Mouse (Mus musculus) thymus, postnatal 36 days (tissue): Measurements from ENCODE around the gene Atxn1.

ENCODE experiments used
- DNase-seq, 2 experiments: peaks; one replicate each; pipeline ENCODE4 v3.0.0; 2022; ENCODE audit warnings: mixed read lengths in 2 of 2

Atxn1 gene

DNA sequence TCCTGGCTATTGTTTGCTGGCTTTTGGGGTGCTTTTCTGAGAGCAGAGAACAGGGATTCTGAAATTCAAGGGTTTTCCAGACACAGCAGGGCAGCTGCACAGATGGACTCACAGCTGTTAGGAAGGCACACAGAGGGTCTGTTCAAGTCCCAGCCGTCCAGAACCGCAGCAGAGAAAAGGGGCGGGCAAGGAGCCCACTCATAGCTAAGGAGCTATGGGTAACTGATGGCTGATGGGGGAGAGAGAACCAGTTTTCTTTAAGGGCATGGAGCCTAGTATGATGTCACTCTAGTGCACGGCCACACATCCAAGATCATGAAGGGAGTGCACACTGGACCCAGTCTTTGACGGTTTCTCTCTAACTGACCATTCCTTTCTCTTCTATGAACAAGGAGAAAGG, 200.5 kb downstream of the Atxn1 start:
- no peak for DNase-seq

DNA sequence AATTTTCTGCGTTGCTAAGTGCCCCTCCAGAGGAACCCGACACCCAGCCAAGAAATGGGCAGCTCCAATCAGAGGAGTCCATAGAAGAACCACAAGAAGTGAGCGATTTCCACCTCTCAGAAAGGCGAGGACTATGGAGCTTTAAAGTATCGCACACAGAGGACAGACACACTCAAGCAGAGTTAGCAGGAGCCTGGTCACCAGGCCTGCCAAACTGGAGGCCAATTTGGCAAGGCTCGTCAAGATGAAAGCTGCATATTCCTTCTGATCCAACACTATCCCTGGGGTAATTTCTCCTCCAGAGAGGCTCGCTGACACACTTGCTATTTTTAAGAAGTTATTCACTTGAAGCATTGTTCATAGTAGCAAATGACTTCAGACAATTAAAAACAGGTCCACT, 202.5 kb downstream of the Atxn1 start:
- DNase-seq = no peak

DNA sequence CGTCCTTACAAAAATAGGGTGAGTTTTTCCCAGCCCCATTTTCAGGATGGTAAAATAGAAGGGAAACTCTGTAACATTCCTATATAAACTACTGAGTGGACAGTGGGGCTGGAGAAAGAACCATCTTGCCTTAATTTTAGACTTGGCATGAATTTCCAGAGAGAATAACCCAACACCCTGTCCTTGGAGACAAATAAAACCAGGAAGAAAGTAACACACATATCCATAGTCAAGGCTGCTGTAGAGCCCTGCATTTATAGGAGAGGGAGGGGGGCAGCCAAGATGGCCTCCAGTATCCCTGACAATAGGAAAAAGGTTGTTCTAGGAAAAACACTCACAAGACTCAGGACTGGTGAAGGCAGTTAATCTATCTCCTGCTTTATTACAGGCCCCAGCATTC, 210.3 kb downstream of the Atxn1 start:
- no peak for DNase-seq

DNA sequence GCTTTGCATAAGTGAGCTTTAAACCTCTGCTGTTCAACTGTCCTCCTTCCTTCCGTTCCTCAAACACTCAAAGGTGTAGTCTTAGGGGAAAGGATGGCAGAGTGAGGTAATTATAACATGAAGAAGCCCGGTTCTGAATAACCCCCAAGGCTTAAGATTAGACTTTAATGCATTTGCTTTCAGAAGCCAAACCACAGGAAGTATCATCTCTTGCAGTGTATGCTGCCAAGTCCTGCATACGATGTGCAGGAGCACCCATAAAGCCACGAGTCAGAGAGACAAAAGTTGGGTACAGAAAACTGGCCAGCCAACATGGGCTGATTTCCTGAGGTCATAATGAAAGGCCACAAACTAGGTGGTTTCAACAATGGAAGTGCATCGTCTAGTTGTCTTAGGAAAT, 212.3 kb downstream of the Atxn1 start:
- DNase-seq = no peak

DNA sequence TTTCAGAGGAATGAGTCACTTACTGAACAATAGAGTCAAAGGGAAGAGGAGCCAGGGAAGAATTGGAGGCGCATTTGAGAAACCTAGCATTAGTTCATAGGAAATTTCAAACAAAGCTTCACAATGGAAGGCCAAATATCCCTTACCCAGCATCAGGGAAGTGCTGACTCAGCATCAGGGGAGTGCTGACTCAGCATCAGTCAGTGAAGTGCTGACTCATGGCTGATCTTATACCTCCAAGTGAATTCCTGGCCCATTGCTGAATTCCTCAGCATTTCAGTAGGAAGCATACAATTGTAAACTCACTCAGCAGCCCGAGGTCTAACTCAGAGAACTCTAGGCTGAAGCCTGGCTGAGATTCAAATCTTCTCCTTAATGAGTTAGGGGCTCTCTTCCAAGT, 213.6 kb downstream of the Atxn1 start:
- DNase-seq = no peak

DNA sequence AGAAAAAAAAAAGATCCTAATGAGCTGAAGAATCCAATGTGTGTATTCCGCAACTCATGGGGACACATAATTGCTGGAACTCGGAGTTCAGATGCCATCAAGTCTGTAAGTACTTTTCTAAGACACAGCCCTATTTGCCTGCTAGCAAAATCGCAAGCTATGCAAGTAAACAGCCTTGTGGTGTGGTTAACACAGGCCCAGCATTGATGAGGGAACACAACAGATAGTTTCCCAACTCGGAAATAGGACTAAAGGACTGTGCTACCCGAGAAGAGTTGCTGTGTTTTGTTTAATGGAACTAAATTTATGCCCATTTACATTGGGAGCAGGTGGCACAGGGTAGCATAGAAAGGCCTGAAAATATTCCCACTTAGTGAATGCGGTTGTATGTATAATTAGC, 214.2 kb downstream of the Atxn1 start:
- DNase-seq = no peak

DNA sequence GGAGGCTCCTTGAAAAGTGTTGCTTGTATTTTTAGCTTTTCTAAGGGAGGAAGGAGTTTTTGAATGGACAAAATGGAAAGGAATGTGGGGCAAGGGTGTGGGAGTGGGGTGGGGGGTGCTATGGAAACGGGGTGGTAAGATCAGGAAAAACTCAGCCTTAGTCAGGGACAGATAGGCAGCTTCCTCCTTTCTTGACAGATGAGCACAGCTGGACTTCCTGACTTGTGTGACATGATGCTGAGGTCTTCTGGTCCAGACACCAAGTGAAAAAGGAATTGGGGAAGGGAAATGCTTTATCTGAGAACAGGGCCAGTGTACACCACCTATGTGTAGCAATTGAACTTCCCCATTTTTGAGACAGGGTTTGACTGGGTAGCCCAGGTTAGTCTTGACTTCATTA, 214.9 kb downstream of the Atxn1 start:
- DNase-seq = no peak

DNA sequence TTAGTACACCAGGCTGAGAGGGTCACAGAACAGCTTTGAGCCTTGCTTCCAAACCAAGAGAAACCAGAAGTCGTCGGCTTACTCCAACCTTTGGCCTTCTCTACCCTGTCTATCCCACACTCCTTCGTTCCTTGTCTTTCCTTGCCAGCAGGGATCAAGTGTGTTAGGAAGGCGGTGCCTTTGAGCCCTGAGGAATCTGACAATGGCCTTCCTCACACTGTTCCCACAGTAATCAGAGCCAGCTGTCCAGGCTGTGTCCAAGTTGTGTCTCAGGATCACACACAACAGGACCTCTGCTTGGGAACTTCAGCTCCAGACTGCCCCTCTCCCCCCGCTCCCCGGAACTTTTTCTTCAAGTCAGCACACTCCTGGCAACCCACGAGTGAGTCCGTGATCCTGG, 215.6 kb downstream of the Atxn1 start:
- no peak for DNase-seq

DNA sequence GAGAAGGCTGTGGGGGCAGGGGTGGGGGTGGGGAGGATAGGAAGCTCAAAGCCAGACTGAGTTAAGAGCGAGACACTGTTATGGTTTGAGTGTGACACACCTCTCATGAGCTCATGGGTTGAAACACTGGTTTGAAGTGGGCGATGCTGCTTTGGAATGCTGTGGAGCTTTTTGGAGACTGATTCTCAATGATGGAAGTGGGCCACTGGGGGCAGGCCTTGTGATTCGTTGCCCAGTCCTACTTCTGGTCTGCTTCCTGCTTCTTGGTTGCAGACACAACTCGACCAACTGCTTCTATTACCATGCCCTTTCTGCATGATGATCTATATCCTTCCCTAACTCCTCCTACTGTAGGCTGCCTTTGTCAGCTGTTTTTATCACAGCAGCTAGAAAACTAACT, 216.1 kb downstream of the Atxn1 start:
- DNase-seq = no peak

DNA sequence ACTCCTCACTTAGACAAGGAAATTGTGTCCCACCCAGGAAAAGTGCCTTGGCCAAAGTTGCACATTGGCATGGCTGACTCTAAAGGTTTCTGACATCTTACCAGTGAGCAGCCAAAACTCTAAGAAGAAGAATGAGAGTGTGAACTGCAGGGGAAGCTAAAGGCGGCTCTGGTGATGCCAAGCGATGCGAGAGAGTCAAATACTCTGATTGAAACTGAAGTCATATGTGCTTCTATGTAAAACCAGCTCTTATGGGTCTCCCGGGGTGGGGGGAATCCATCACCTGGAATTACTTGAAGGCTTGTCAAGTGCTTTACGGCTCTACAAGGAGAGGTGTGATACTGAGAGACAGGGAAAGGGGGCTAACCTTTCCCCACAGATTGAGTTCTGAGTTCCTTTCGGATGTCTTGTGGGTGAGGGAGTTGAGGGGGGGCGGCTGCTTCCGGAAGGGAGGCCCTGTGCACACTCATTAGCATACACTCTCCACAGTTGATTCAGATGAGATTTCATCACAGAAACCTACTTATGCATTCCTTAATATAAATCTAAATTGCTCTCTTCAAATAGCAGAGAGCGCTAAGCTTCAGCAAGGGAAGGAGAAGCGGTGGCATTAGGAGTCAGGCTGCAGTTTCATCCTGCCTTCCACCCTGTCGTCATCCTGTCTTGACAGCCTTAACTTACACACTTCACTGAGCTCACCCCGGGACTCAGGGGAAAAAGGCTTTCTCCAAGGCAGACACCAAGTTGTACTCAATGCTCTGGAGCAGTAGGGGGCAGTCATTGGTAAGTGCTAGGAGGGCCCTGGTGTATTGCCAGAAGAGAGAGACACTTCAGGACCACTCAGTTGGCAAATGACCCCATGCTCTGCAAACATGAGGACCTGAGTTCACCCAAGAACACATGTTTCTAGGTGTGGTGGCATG, 218.7 kb downstream of the Atxn1 start:
- no peak for DNase-seq

DNA sequence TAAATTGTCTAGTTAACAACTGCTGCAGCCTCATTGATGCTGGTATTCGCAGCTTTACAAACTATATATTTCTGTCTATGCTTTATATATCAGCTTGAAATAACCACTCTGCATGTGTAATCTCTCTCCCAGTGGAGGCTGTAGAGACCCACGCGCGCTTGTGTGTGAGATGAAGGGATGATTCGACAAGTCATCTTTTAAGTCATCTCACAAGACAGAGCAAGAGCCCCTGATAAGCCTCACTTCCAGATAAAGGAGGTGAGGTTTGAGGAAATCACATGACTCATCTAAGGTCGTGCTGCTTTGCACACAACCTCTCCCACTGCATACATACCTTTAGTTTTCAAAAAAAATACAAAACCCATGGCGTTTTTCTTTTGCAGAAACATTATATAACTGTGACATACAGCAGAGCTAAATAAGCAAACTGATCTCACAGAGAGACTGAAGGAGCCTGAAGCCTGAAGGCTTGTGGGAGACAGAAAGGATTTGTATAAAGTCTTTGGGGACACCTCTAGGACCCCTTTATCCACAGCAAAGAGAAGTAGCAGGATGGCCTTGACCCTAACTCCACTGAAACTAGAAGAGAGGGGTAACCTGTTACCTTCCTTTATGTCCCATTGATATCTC, 219.9 kb downstream of the Atxn1 start:
- DNase-seq = no peak

DNA sequence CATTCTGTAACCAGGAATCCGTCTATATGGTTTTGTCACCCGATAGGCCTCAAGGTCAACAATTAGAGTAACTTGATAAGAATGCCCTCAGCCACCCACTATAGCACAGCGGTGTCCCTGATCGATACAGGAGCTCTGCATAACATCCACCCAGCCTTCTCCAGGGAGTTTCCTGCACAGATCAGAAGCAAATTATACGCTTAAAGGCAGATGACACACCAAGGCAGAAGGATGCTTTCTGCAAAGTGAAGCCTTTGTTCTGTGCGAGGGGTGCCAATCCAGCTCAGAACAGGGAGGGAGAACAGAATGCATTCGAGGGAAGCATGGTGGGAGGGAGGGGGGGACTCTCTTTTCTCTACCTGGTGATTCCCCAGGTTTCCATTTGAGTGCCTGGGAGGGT, 221.0 kb downstream of the Atxn1 start:
- no peak for DNase-seq

DNA sequence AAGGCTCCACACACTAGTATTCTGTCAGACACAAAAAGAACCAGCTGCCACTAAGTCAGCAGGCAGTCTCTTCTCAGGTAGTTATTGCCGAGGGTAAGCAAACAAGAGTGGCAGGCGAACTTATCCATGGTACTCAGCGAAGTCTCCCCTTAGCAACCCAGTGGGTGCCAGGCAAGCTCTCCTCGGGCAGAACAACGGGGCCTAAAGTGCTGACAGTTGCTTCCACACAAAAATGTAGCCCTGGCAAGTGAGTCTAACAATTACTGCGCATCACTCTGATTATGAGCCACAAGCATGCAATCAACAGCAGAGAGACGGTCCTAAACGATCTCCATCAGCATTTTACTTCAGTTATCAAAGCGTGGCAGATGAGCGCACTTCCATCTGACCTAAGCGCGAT, 224.4 kb downstream of the Atxn1 start:
- no peak for DNase-seq

DNA sequence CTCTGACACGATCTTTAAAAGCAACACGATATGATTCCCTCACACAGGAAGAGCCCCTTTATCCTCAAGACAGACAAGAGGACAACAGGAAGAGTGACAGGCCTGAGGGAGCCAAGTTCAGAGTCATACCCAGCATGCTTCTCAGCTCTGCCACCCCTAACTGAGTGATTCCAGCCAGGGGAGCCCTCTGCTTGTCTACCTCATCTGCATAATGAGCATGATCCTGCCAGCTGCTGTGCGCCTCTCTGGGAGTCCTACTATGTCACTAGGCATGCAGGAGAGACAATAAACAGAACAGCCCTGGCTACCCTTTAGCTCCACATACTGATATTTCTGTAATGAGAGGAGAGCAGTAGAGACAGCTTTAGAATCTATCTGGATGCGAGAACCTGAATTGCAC, 228.6 kb downstream of the Atxn1 start:
- DNase-seq = no peak

DNA sequence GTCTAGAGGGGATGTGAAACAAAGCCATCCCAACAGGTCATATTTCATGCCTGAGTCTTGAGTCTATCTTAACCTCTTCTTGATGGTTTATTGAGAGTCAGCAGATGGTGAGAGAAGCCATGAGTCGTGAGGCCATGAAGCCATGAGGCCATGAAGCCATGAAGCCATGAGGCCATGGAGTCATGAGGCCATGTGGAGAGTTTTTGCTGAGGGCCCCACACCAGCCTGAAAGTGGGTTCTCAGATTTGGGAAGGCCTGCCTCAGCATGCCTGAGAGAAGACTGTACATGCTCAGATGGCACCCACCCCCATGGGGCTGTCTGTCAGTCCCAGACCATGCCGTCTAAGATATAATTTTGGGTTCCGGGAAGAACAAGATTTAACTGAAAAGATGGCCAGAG, 229.0 kb downstream of the Atxn1 start:
- no peak for DNase-seq

DNA sequence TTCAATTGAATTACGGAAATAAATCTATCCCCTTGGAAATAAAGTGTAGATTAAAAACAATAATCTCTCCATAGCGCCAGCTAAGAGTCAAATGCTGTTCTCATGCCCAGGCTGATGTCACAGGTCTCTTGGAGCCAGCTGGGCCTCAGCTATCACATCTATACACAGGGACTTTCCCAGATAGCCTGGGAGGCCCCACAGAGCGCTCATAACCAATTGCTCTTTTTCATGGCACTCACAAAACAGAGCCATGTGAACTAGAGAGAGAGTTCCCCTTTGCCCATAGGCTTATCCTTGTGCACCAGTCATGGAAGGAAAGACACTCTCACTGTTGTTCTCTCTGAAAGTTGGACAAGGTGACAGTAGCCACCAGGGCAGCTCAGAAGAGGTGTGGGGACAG, 230.3 kb downstream of the Atxn1 start:
- no peak for DNase-seq

DNA sequence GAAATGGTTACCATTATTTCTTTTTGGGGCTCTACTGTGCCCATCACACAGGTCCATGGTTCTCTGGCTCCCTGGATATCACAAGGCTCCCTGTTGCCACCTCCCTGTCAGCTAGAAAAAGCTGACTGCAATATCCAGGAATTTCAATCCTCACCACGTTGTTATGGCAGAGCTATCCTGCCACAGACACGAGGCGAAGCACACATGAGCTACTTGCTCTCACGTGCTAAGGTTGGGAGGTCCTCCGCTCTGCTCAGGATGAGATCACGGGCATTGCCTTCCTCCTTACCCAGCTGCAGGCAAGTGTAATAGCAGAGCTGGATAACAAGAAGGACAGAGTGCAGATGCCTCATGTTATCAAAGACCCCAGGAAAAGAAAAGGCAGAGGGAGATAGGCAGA, 232.2 kb downstream of the Atxn1 start:
- no peak for DNase-seq

DNA sequence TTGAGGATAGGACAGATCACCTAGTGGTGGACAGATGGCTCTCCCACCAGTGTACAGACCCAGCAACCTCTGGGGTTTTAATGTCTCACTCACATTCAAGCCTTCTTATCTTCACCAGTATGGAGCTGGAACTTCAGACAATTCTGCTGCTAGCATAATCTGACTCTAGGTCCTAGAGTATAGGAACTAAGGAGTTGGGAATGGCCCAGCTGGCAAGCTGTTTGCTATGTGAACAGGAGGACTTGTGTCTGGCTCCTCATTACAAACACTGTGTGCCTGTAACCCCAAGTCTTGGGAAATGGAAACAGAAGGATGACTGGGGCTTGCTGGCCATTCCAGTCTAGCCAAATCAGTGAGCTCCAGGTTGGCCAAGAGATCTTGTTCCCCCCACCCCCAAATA, 237.9 kb downstream of the Atxn1 start:
- DNase-seq = no peak

DNA sequence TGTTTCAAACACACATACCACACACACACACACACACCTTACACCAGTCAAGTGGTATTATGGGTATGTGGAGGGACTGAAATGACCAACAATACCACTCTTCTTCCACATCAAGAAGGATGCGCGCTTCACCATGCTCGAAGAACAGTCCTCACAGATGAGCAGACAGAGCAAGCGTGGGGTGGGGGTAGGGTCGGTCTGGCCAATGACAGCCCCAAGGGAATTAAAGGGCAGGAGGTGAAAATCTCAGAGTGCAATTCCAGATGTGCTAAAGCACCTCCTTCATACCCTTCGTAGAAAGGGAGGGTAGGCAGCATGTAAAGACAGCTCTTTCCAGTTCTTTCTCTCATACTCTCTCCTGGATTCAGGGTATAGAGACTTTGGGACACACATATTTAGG, 238.6 kb downstream of the Atxn1 start:
- DNase-seq = no peak

DNA sequence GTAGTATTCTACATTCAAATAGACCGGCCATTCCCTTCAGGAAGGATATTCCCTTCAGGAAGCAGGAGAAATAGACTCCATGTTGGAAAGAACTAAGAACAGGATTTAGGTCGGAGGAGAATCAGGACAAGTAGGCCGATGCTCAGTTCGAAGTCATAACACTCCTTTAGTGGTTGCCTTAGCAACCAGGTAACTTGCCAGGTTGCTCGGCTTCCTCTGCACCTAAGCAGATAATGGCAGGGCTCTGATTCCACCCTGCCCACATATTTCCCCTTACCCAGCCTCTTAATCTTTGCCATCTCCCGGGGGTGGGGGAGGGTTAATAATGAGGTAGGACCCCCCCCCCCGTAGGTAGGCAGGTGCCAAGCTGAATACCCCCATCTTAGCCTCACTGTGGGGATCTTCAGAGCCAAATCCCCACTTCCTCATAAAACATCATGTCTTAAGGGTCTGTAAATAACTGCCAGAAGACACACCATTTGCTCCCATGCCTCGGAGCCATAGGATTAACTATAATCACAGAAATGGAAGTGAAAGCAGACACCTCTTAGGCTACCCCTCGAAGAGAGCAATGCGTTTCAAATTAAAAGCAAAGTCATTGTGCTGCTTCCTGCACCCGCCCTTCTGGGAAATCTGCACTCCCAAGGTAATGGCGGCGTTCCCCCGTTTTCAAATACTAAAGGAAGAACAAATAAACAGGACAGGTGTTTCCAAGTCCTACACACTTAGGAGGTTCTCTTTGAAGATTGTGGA, 240.1 kb downstream of the Atxn1 start:
- no peak for DNase-seq

DNA sequence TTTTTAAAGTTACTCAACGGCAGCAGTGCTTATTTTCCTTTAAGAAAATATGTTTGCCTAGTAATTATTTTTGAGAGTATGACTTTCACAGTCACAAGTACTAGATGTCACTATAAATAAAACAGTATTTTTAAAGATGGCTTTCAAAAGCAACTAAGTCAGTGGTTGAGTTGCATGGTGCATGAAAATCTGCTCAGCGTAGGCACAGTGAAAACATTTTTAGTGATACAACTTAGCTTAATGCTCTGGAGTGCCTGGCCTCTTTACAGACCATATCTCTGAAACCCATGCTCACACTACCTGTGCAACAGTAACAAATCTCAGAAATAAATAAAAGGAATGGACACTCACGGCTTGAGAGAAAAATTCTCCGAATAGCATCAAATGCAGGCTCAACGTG, 241.9 kb downstream of the Atxn1 start:
- DNase-seq = no peak

DNA sequence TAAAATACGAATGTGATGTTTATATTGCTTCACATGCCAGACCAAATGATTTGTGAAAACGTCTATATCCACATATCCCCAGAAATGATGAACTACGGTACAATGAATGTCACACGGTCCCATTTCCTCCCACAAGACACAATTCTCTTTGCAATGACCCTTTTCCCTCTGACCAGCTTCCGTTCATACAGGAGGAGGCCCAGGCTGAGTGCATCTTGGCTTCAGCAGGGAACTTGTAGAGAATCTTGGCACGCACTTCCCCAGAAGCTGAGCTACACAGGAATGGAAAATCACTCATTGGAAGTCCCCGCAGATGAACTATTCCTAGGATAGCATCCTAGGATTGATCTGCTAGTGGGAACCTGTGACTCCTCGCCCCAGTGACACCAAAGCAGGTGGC, 243.2 kb downstream of the Atxn1 start:
- DNase-seq = no peak

DNA sequence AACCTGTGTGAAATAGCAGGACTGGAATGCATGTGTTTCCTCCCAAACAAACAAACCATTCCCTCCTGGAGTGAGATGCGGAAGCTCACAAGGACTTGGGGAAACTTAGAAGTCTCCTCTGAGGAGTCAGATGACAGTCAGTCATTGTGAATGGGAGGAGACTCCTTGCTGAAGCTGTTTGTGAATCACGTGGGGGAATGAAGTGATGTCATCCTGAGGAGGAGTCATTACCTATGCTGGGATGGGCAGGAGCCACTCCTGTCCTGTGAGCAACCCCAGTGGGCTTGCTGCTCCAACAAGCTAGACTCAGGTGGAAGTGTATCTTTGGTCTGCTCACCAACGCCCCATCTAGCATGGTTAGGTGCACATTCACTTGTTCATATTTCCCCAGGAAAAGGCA, 246.0 kb downstream of the Atxn1 start:
- no peak for DNase-seq

DNA sequence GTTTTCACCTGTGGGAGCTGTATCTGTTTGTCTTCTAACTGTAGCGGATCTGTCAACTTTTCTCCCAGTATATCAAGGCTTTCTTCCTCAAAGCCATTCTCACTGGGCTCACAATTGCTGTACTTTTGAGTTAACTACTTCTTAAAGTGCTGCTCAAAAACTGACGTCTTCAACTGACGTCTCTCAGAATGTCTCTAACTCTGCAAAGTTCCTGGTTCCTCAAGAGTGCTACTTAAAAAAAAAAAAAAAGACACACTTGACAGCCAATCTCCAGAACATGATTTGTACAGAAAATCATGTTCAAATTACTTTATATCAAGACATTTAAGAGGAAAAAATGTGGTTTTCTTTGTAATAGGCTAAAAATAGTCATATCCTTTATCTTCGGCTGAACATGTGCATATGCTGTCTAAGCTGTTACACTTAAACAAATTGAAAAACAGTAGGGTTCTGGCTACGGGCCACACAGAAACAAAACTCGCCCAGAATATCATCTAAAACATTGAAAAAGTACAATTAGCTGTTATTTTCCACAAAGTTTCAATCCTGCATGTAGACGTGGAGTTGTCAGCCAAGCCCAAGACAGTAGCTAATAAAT, 249.1 kb downstream of the Atxn1 start:
- DNase-seq = no peak
